Mouse (Mus musculus): ENCODE results near the gene Mmp14.

GRCm38 (mm10) chr14:54384396-54384795, 47.0 kb upstream of the Mmp14 start:
- TF ChIP-seq POLR2A (IDR thresholded peaks at IDR 0.05; ENCODE audit: borderline replicate concordance, low read depth, low read length) (no peak), CTCF (IDR thresholded peaks at IDR 0.05; ENCODE audit: low read depth, low read length) (no peak)

Measured in bone marrow macrophage, adult 2 months (primary cell).